Mouse (Mus musculus): ENCODE data around the gene Ms4a1.

GRCm38 (mm10) chr19:11242560-11242959, 23.5 kb downstream of the Ms4a1 start:
- no peak for TF ChIP-seq POLR2A (IDR thresholded peaks at IDR 0.05; ENCODE audit: low read depth, low read length)
- TF ChIP-seq CTCF (IDR thresholded peaks at IDR 0.05; ENCODE audit: borderline replicate concordance, insufficient read depth, low read length): no peak
